8 mouse cellular contexts compared by ENCODE assay signal in genomic region chr12:76367096-76367995, GRCm38 (mm10). TPM values are rescaled to one million over a fixed set of nuclear protein-coding genes. Genes with fewer than 3 reads are reported as not detected.
DNase-seq lines count a peak whose midpoint lies in the region; ATAC-seq and TF ChIP-seq lines count a peak whose summit lies in the region.

No protein-coding gene starts in this region.

- H3K9ac ChIP-seq in CH12.LX (ENCODE audit: insufficient read depth, low read depth) = peak overlapping the region; percentile 96
- H3K9ac ChIP-seq in heart, embryonic 11.5 days (ENCODE audit: low read depth, low read length) = peak overlapping the region; percentile 99
- peak overlapping the region; percentile 42; the same call in 1 of the 2 replicates for H3K9ac ChIP-seq in midbrain, postnatal 0 days (replicated peaks; ENCODE audit: low read length, poor library complexity, severe bottlenecking)

- WGBS in heart, embryonic 11.5 days (ENCODE audit: insufficient replicate concordance) = 23% methylated on average over 14 of the region's 14 CpGs
- WGBS in midbrain, postnatal 0 days = 28% methylated on average over 14 of the region's 14 CpGs

- peaks cover under 1 to 49% of the 10 kb centered on the region in 2 experiments; a peak in 3 of 4 replicates for H3K4me1 ChIP-seq in CH12.LX (ENCODE audit: control insufficient read depth in 1 of 2, insufficient read depth in 2 of 2)
- peaks cover 29% of the 10 kb centered on the region for H3K4me1 ChIP-seq in heart, embryonic 11.5 days (ENCODE audit: control insufficient read depth, insufficient read depth, low read length)
- peaks cover 8% of the 10 kb centered on the region; the same call in 1 of the 2 replicates for H3K4me1 ChIP-seq in midbrain, postnatal 0 days (ENCODE audit: insufficient read depth, low read length)

- H3K9me3 ChIP-seq in CH12.LX (replicated peaks; ENCODE audit: low read length) = no peaks in the 10 kb centered on the region
- no peaks in the 10 kb centered on the region for H3K9me3 ChIP-seq in heart, embryonic 11.5 days (replicated peaks; ENCODE audit: control insufficient read depth, low read length)
- H3K9me3 ChIP-seq in midbrain, postnatal 0 days (ENCODE audit: low read length) = no peaks in the 10 kb centered on the region

- peak; percentile 7; the same call in 1 of the 2 replicates for TF ChIP-seq EP300 in CH12.LX (IDR thresholded peaks at IDR 0.05; ENCODE audit: low read length)

- peak overlapping the region; percentile 88 for H3K4me2 ChIP-seq in CH12.LX (ENCODE audit: insufficient read depth, low read depth, poor library complexity, severe bottlenecking)
- H3K4me2 ChIP-seq in heart, embryonic 11.5 days = peak overlapping the region; percentile 95
- peak overlapping the region; percentile 92 for H3K4me2 ChIP-seq in midbrain, postnatal 0 days (ENCODE audit: low read depth, low read length, poor library complexity, severe bottlenecking)

- TF ChIP-seq CTCF in CH12.LX (conservative IDR thresholded peaks at IDR 0.05 in 1 of 2, IDR thresholded peaks at IDR 0.05 in 1 of 2; ENCODE audit: low read depth in 2 of 2, low read length in 2 of 2) = no peak
- TF ChIP-seq CTCF in midbrain, postnatal 0 days (IDR thresholded peaks at IDR 0.05) = no peak

- peak overlapping the region; percentile 75 to 99 (median 76) for H3K4me3 ChIP-seq in CH12.LX (replicated peaks in 1 of 3; ENCODE audit: low read depth in 2 of 3, low read length in 2 of 3, poor library complexity in 1 of 3)
- peak overlapping the region; percentile 3 for H3K4me3 ChIP-seq in heart, embryonic 11.5 days (ENCODE audit: low read depth, low read length)
- H3K4me3 ChIP-seq in midbrain, postnatal 0 days (ENCODE audit: low read depth, low read length) = no peak overlapping the region

- H3K36me3 ChIP-seq in CH12.LX (replicated peaks in 1 of 2; ENCODE audit: control insufficient read depth in 1 of 2, insufficient read depth in 1 of 2, low read length in 1 of 2) = peaks cover 0 to 10% of the 10 kb centered on the region in 2 experiments
- no peaks in the 10 kb centered on the region for H3K36me3 ChIP-seq in heart, embryonic 11.5 days (ENCODE audit: control insufficient read depth, insufficient read depth, low read length)
- H3K36me3 ChIP-seq in midbrain, postnatal 0 days (ENCODE audit: insufficient read depth, low read length) = 0 out of 2 replicates have a peak, but pooled peaks cover 2% of the 10 kb centered on the region

- peak overlapping the region; percentile 62 for H3K27ac ChIP-seq in CH12.LX (ENCODE audit: insufficient read depth, low read depth)
- peak overlapping the region; percentile 100 for H3K27ac ChIP-seq in heart, embryonic 11.5 days (ENCODE audit: low read depth, low read length)
- no peak overlapping the region for H3K27ac ChIP-seq in midbrain, postnatal 0 days (ENCODE audit: low read depth, low read length)

- peak; percentile 50 for DNase-seq in adrenal gland, adult 2 months
- DNase-seq in adrenal gland, postnatal 4 days (ENCODE audit: low spot score in 2 of 2) = no peak
- no peak for DNase-seq in CH12.LX (ENCODE audit: extremely low read depth)
- DNase-seq in cerebellum, adult 9-11 months = peak; percentile 53
- peak; percentile 56 for DNase-seq in kidney, postnatal 10 days
- DNase-seq in midbrain, postnatal 0 days (ENCODE audit: low spot score) = peak; percentile 39
- DNase-seq in right cerebral cortex, postnatal 14 days = no peak

- no peak for TF ChIP-seq RAD21 in CH12.LX (IDR thresholded peaks at IDR 0.05; ENCODE audit: low read depth, low read length)

- dilution Hi-C loops in CH12.LX (cut with MboI; ENCODE audit: extremely low pct_ligation_motif_present, extremely low pct_unique_long_range_greater_than_20kb, low sequenced_read_pairs) = no loop called here

- ATAC-seq in heart, embryonic 11.5 days (replicated peaks; ENCODE audit: insufficient number of reproducible peaks, low FRiP score, low TSS enrichment) = no peak
- no peak for ATAC-seq in midbrain, postnatal 0 days (ENCODE audit: low FRiP score)

- in situ Hi-C loops in CH12.LX (cut with MboI; ENCODE audit: low pct_ligation_motif_present, low pct_unique_long_range_greater_than_20kb, low sequenced_read_pairs) = loop anchor here (10.0 kb wide), 1 partner anchor 227 kb away; no protein-coding TSS in a partner anchor

- no peaks in the 10 kb centered on the region for H3K27me3 ChIP-seq in CH12.LX (replicated peaks)
- H3K27me3 ChIP-seq in heart, embryonic 11.5 days (ENCODE audit: control insufficient read depth, insufficient read depth, low read length) = no peaks in the 10 kb centered on the region
- H3K27me3 ChIP-seq in midbrain, postnatal 0 days (ENCODE audit: insufficient read depth, low read length) = no peaks in the 10 kb centered on the region

- peak; percentile 60 for TF ChIP-seq POLR2A in CH12.LX (IDR thresholded peaks at IDR 0.05; ENCODE audit: low read depth, low read length)

- peaks cover 76% of the 10 kb centered on the region for H3K79me2 ChIP-seq in CH12.LX (replicated peaks; ENCODE audit: control insufficient read depth, extremely low read depth, insufficient read depth, poor library complexity, severe bottlenecking)

TF ChIP-seq in CH12.LX, 34 proteins besides CTCF, POLR2A, EP300 and RAD21 (continues in another document):
- TF ChIP-seq CHD2 (IDR thresholded peaks at IDR 0.05; ENCODE audit: low read length) = no peak
- no peak for TF ChIP-seq JUND (conservative IDR thresholded peaks at IDR 0.05; ENCODE audit: low read depth, low read length)
- TF ChIP-seq HCFC1 (IDR thresholded peaks at IDR 0.05; ENCODE audit: low read depth, low read length) = no peak; the same call in 1 of the 2 replicates
- peak; percentile 18; the same call in 1 of the 2 replicates for TF ChIP-seq TCF12 (IDR thresholded peaks at IDR 0.05; ENCODE audit: low read depth, low read length)
- TF ChIP-seq JUN (IDR thresholded peaks at IDR 0.05; ENCODE audit: insufficient read depth, low read depth, low read length) = no peak
- no peak for TF ChIP-seq GABPA (IDR thresholded peaks at IDR 0.05; ENCODE audit: insufficient replicate concordance, low read depth, low read length)
- no peak for TF ChIP-seq BHLHE40 (IDR thresholded peaks at IDR 0.05; ENCODE audit: low read depth, low read length)
- TF ChIP-seq PAX5 (IDR thresholded peaks at IDR 0.05; ENCODE audit: low read length) = no peak
- no peak for TF ChIP-seq SMC3 (IDR thresholded peaks at IDR 0.05; ENCODE audit: low read depth, low read length)
- TF ChIP-seq MEF2A (IDR thresholded peaks at IDR 0.05; ENCODE audit: borderline replicate concordance, low read depth, low read length) = no peak

RNA-seq across cellular contexts. Expression of gene Zbtb25, which starts 2.1 kb away (rescaled TPM):
- 1 to 10 TPM; 6.9 to 9.4 TPM for total RNA-seq in adrenal gland, adult 2 months (2021)
- polyA plus RNA-seq in adrenal gland, adult 2 months (2012; rRNA removed) = 4.9 and 6.0 TPM in 2 replicates
- 10 to 100 TPM; 16.5 to 16.6 TPM for total RNA-seq in adrenal gland, postnatal 4 days (2021)
- 7.3 TPM in 2 replicates for total RNA-seq in CH12.LX (2012; rRNA removed)
- 6.6 and 7.2 TPM in 2 replicates for total RNA-seq in CH12.LX (2014; rRNA removed)
- polyA plus RNA-seq in CH12.LX (2012; ENCODE audit: insufficient read length, low read depth) = 8.5 and 18.7 TPM in 2 replicates
- polyA plus RNA-seq in heart, embryonic 11.5 days (2014; fragmentation: Nextera tagmentation; extraction: Ambion mirVana) = 15.3 and 16.3 TPM in 2 replicates
- 19.9 and 24.4 TPM in 2 replicates for total RNA-seq in midbrain, postnatal 0 days (2014; rRNA removed)
- 10.9 and 11.5 TPM in 2 replicates for polyA plus RNA-seq in midbrain, postnatal 0 days (2015; fragmentation: Nextera tagmentation; extraction: Ambion mirVana)

RNA-seq across cellular contexts. Expression of gene Zbtb1, which starts 2.7 kb away (rescaled TPM):
- 1 to 10 TPM; 5.0 to 5.5 TPM for total RNA-seq in adrenal gland, adult 2 months (2021)
- polyA plus RNA-seq in adrenal gland, adult 2 months (2012; rRNA removed) = 2.3 and 2.4 TPM in 2 replicates
- total RNA-seq in adrenal gland, postnatal 4 days (2021) = 1 to 10 TPM; 8.9 to 9.4 TPM
- total RNA-seq in CH12.LX (2012; rRNA removed) (6.4 and 7.5 TPM in 2 replicates), CH12.LX (2014; rRNA removed) (22.0 and 24.9 TPM in 2 replicates)
- 16.0 and 17.1 TPM in 2 replicates for polyA plus RNA-seq in CH12.LX (2012; ENCODE audit: insufficient read length, low read depth)
- 10.2 and 10.5 TPM in 2 replicates for polyA plus RNA-seq in heart, embryonic 11.5 days (2014; fragmentation: Nextera tagmentation; extraction: Ambion mirVana)
- total RNA-seq in midbrain, postnatal 0 days (2014; rRNA removed) = 2.9 and 3.4 TPM in 2 replicates
- polyA plus RNA-seq in midbrain, postnatal 0 days (2015; fragmentation: Nextera tagmentation; extraction: Ambion mirVana) = 1.7 and 1.9 TPM in 2 replicates

RNA-seq across cellular contexts. Expression of gene Hspa2, which starts 36.6 kb away (rescaled TPM):
- total RNA-seq in adrenal gland, adult 2 months (2021) = 10 to 100 TPM; 18.7 to 23.8 TPM
- polyA plus RNA-seq in adrenal gland, adult 2 months (2012; rRNA removed) = 15.9 and 21.3 TPM in 2 replicates
- total RNA-seq in adrenal gland, postnatal 4 days (2021) = 10 to 100 TPM; 22.7 to 24.4 TPM
- total RNA-seq in CH12.LX (2012; rRNA removed) (4.7 and 5.3 TPM in 2 replicates), CH12.LX (2014; rRNA removed) (3.4 and 3.6 TPM in 2 replicates)
- polyA plus RNA-seq in CH12.LX (2012; ENCODE audit: insufficient read length, low read depth) = 3.4 and 3.8 TPM in 2 replicates
- 19.5 and 20.6 TPM in 2 replicates for polyA plus RNA-seq in heart, embryonic 11.5 days (2014; fragmentation: Nextera tagmentation; extraction: Ambion mirVana)
- 10.2 and 13.6 TPM in 2 replicates for total RNA-seq in midbrain, postnatal 0 days (2014; rRNA removed)
- polyA plus RNA-seq in midbrain, postnatal 0 days (2015; fragmentation: Nextera tagmentation; extraction: Ambion mirVana) = 7.6 and 8.8 TPM in 2 replicates

RNA-seq across cellular contexts. Expression of gene Akap5, which starts 42.7 kb away (rescaled TPM):
- under 1 TPM; 0.29 to 0.76 TPM for total RNA-seq in adrenal gland, adult 2 months (2021)
- 0.07 TPM in 2 replicates for polyA plus RNA-seq in adrenal gland, adult 2 months (2012; rRNA removed)
- total RNA-seq in adrenal gland, postnatal 4 days (2021) = 1 to 10 TPM; 1.9 to 2.4 TPM
- 0.38 and 0.67 TPM in 2 replicates for total RNA-seq in CH12.LX (2012; rRNA removed)
- total RNA-seq in CH12.LX (2014; rRNA removed) = 0.27 and 0.32 TPM in 2 replicates
- 0.76 and 0.89 TPM in 2 replicates for polyA plus RNA-seq in CH12.LX (2012; ENCODE audit: insufficient read length, low read depth)
- polyA plus RNA-seq in heart, embryonic 11.5 days (2014; fragmentation: Nextera tagmentation; extraction: Ambion mirVana) = 8.5 and 8.8 TPM in 2 replicates
- total RNA-seq in midbrain, postnatal 0 days (2014; rRNA removed) = 17.2 and 18.0 TPM in 2 replicates
- polyA plus RNA-seq in midbrain, postnatal 0 days (2015; fragmentation: Nextera tagmentation; extraction: Ambion mirVana) = 9.4 and 10.7 TPM in 2 replicates

RNA-seq across cellular contexts. Expression of gene Ppp1r36, which starts 50.0 kb away (rescaled TPM):
- under 1 TPM; 0.23 to 0.24 TPM for total RNA-seq in adrenal gland, adult 2 months (2021)
- polyA plus RNA-seq in adrenal gland, adult 2 months (2012; rRNA removed) = not detected in 2 replicates
- total RNA-seq in adrenal gland, postnatal 4 days (2021) = 1 to 10 TPM in 1 of 2 experiments, under 1 TPM in 1; 0.56 to 1.0 TPM
- total RNA-seq in CH12.LX (2012; rRNA removed) = not detected in 2 replicates
- not detected in 2 replicates for total RNA-seq in CH12.LX (2014; rRNA removed)
- polyA plus RNA-seq in CH12.LX (2012; ENCODE audit: insufficient read length, low read depth) = not detected in 2 replicates
- polyA plus RNA-seq in heart, embryonic 11.5 days (2014; fragmentation: Nextera tagmentation; extraction: Ambion mirVana) = 2.8 and 3.7 TPM in 2 replicates
- 0.27 and 0.94 TPM in 2 replicates for total RNA-seq in midbrain, postnatal 0 days (2014; rRNA removed)
- polyA plus RNA-seq in midbrain, postnatal 0 days (2015; fragmentation: Nextera tagmentation; extraction: Ambion mirVana) = 1.5 and 2.0 TPM in 2 replicates

Comparison
In these comparisons a context has a peak if more than half of its experiments do, and no peak if none do; other contexts are left out.
1. DNase-seq: peak in adrenal gland, adult 2 months (single experiment), cerebellum, adult 9-11 months (single experiment), kidney, postnatal 10 days (single experiment) and midbrain, postnatal 0 days (single experiment); none in adrenal gland, postnatal 4 days (0 of 2), CH12.LX (single experiment) and right cerebral cortex, postnatal 14 days (single experiment).
2. H3K9ac ChIP-seq: peak in every context shown above with its lines; median percentile 99 in heart, embryonic 11.5 days; 96 in CH12.LX; 42 in midbrain, postnatal 0 days.
3. Peak in every context shown above with its lines, with median percentiles within 50 percentile points of each other: H3K4me2 ChIP-seq.